Mouse (Mus musculus): ENCODE measurements at regions not wholly inside any gene's neighbourhood (a gene's known extent, or its start where the extent isn't known, plus 50 kb on each side); places are given as distances from the start of the nearest gene placed in this dataset.

DNA sequence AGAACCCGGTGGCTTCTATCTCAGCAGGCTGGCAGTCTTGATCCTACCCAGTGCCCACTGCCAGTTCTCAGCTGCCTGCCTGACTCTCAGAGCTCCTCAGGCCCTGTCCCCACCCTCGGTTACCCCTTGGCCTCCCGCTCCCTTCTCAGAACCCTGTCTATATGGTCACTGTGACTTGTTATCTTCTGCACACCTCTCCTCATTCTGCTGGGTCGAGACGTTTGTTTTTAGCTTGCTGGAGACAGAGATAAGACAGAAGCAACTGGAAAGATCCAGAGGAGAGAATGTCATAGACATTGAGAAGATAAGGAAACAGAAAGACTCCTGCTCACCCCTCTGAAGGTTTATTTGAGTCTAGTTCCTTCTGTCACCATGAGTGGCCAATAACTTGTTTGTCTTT, 53.8 kb upstream of the Phc1 start:
- DNase-seq, result no peak

DNA sequence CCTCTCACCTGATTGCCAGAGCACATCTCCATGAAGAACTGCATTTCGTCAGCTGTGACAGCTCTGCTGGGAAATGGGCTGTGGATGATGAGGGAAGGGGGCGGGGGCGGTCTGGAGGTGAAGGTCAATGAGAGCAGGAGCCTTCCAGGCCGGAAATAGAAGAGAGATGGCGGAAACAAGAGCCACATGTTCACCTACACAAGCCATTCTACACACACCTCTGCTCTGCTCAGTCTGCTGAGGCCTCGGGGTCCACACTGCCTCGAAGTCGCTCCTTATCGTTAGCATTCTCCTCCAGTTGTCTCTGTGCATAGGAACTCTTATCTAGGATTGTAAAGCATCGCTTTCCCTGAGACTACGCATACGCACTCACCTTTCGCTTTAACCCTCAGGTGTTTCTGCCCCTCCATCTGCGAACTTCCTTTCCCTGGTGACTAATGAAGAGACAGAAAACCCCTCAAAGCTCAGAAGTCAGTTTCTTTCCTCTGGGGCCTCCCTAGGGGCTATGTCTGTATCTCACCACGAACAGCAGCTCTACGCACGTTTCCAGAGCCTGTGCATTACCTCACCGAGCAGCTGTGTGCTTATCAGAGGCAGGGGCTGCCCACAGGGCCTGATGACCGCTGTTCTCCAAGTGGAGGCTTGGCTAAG, 53.0 kb upstream of the Phc1 start:
- no peak for DNase-seq

DNA sequence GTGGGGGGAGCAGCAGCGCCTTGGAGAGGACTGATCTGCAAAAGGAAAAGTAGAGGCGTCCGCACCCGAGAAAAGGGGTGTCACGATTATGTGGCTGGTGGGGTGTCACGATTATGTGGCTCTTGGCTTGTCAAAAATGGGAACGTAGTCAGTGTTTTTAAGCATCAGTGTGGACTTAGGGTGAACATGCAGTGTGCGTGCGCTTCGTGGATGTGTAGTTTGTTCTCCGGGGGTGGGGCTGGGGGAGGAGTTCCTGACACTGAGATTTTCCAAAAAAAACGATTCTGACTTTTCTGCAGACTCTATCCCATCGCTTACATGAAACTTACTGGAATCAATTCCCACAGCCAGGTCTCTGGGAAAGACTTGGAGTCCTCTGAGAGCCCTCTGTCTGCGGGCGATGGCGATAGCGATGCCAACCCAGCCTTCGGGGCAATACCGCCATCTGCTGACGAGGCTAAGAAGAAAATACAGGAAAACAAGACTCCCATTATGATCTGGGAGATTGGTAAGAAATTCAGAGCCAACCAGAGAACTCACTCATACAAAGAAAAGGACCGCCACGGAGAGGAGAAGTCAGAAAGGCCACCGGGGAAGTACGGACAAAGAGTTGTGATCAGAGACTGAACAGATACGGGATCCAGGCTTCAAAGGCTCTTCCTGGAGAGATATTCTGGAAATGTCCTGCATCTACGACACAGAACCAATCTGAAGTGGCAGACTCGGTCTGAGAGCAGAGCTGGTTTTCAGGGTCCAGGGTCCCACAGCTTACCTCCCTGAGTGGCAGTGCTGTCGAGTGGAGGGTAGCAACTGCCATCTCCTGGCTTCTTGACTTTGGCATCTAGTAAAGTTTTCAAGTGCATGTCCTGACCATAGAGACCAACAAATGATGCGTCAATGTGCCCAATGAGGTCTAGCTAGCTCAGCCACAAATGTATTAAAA, 51.6 kb upstream of the Phc1 start:
- DNase-seq, result peak; percentile 26 to 39

DNA sequence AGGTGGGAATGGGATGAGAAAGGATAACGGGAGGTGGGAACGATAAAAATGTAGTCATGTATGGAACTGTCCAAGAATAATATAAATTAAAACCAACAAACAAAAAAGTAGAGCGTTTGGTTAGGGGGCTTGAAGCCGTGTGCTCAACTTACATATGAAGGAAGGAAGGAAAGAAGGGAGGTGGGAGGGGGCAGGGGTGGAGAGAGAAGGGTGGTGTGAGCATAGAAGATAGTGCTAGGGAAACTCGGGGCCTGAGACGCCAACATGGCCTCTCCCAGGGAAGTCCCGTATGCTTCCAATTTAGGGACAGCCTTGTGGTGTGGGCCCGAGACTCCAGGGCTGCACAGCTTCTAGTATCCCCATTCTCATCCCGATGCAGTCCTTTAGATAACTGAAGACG, 50.8 kb upstream of the Phc1 start:
- DNase-seq, result no peak

DNA sequence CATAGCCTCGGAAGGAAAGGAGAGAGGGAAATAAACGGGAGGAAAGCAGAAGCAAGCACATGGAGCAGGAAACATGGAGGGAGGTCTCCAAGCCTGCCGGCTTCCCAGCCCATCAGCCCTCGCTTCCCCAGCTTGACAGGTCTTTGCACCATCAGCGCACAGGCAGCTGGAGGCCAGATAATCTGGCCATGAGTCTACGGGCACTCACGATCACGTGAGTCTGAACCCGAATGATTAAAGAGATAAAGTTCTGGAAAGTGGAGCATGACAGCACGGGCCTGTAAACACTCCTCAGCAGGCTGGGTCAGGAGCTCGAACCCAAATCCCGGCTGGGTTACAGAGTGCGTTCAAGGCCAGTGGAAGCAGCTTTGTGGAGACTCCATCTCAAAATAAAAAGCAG, 50.4 kb upstream of the Phc1 start:
- no peak for DNase-seq
